Mouse (Mus musculus): ENCODE data around the gene Glrx5.

The Glrx5 gene

DNA sequence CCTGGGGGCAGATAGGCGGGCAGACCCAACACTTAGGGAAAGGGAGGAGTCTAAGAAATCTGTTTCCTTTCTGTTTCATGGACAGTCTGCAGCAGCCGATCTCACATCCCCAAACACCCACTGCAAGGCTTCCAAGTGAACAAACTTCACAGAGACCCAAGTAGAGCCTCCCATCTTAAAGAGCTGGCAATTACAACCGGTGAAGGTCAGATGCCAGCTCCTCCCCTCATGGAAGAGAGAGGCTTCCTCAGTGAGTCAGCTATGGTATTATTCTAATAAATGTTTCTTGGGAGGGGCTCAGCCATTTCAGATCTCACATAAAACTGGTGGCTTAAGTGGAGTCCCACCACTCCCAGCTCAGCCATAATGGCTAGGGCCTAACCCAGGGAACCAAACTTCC, 28.8 kb upstream of the Glrx5 start:
- in situ Hi-C loops (cut with MseI, MboI), result no loop called here

DNA sequence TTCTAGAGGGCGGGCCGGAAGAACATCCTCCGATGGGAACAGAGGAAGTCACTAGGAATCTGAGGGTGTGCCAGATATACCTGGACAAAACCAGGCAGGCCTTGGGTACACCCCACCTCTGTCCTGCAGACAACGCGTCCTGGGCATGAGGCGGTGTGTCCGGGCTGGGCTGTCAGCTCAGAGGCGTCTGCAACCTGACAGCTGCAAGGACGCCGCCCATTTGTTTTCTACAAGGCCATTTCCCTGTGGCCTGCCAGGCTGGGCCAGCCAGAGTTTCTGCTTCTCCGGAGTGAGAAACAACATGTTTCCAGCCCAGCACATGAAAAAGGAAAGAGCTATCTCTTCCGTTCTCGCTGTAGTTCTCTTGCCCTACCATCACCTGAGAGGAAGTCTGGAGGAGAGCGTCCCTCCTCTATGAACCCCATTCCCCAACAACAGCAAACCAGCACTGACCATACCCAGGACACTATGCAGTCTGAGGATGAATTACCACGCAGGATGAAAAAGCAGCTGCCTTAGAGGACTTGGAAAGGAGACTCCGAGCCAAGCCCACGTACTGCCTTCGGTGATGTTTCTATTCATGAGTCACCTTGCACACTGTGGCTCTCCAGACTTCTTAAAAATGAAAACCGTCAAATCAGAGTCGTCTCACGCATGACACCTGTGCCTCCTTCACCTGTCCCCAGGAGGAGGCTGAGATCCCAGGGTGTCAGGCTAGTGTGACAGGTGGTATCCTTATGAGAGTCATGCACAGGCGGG, 27.4 kb upstream of the Glrx5 start:
- in situ Hi-C loops (cut with MseI, MboI), result no loop called here

DNA sequence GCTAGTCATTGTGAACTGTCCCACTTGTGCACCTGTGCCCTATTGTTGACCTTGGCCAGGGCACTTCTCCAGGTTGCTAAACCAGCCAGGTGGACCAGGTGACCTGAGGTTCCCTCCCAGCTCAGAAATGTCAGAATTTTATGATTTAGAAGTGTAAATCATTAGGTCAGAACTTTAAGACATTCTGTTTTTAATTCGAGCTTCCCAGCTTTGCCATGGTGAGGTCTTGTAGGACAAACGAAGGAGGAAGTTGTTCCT, 26.8 kb upstream of the Glrx5 start:
- in situ Hi-C loops (cut with MseI, MboI), result no loop called here

DNA sequence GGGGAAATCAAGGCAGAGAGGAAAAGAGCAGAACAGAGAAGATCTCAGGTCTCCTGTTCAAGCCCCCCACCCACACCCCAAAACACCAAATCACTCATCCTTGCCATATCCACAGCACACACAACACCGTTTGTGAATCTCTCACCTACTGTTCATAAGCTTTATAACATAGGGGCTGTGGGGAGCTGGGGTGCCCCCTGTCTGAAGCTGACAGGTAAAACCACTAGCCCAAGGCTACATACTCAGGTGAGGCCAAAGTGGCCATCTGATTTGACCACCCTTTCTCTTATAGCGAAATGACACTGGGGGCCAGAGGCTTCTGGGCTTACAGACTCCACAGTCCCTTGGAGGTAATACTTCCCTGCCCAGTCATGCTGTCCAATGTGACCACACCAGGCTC, 24.3 kb upstream of the Glrx5 start:
- in situ Hi-C loops (cut with MseI, MboI), result no loop called here

DNA sequence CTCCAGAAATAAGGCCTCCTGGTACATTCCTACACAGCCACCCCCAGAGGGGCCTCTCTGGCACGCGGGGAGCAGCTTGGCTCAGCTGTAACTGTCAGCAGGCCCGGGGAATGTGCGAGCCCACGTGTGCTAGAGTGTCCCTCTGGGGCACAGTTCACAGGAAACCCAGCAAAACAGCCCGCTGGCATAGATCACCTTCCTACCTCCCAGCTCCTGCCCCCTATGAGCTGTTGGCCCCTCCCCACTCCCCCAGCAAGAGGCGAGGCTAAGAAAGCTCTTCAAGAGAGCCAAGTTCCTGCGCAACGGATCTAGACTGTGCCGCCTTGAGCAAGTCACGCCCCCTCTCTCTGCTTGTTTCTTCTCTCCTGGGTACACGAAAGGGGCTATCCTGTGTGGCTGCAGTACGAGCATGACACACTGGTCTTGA, 23.7 kb upstream of the Glrx5 start:
- in situ Hi-C loops (cut with MseI, MboI), result no loop called here

DNA sequence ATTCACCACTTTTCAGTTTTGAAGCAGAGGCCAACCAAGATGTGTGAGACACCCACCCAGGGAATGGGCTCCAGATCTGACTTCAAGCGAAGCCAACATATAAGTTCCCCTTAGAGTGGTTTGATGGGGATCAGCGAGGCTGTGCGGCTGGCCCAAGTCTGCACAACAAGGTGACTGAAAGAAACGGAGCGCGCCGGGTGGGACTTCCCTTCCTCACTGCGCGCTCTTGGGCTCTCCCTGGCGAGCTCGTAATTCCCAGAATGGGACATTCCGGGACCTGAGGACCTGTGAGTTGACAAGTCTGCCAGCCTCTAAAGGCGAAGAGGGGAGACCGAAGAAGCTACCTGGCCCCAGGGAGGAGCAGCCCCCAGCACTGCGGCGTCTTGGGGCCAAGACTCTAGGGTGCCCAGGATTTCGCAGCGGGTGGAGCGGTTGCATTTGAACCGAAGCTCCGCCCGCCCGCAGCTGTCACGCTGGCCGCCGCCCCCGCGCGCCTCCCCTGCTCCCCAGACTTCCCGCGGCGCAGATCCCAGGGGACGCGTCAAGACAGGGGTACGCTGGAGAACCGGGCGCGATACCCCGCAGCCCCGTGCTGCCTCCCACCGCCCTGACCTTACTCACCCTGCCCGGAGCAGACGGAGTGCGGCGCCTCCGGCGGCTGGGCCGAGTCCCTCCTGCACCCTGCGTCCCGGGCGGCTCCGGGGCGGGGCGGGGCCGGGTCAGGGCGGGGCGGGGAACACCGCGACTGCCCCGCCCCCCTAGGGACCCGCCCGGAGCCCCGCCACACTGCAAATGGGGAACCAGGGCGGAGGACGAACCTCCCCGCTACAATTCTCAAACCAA, 22.9 kb upstream of the Glrx5 start, which contains the start of gene Syne3:
Gene Syne3 (minus strand): TSS at position 440 of the 843 bp plus-strand sequence.
- in situ Hi-C loops (cut with MseI, MboI), result no loop called here

DNA sequence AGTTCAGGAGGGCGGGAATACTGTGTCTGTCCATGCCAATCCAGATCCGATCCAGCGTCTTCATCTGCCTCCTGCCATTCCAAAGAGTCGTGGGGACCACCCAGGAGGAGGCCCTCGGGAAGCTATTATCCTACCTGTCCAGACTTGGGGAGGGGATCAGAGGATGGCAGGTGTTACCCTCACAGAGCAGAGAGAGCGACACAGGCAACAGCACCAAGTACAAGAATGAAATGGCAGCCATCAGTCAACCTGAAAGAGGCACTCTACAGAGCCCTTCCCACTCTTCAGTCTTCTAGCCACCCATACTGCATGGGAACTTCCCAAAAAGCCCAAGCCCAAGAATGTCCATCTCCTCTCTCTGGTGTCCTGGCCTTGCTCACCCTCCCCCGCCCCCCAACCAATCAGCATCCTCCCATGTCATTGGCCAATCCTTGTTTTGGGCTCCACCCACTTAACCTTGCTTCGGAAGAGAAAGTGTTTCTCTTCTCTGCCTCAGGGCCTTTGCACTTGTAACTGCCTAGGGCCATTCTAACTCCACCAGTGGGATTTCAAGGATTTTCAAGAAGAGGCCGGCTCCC, 22.2 kb upstream of the Glrx5 start:
- in situ Hi-C loops (cut with MseI, MboI), result no loop called here

DNA sequence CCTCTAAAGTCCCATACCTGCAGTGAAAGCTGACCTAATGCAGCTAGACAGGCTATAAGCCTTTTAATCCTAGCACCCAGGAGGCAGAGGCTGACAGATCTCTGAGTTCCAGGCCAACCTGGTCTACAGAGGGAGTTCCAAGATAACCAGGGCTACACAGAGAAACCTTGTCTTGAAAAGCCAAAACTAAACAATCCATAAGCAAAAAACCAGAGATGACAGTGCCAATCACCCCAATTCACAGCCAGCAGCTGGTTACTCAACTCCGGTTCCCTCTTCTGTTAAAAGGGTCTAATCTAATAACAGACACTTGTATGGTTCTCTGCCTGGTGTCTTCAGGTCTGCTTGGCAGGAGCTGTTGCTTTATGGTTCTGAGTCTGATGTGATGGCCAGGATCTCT, 20.9 kb upstream of the Glrx5 start:
- in situ Hi-C loops (cut with MseI, MboI), result no loop called here

DNA sequence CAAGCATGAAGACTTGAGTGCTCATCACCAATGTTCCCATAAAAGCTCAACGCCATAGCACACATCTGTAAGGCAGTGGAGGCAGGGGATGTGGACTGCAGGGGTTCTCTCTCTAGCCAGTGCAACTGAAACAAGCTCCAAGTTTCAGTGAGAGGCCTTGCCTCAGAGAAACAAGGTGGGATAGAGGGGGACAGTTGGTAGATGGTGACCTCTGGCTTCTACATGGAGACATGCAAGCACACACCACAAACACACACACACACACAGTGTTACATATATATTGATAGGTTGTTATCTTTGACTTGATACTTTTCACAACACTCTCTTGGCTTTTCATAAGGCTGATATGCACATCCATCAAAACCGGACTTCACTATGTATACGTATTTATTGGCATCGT, 20.2 kb upstream of the Glrx5 start:
- in situ Hi-C loops (cut with MseI, MboI), result no loop called here

DNA sequence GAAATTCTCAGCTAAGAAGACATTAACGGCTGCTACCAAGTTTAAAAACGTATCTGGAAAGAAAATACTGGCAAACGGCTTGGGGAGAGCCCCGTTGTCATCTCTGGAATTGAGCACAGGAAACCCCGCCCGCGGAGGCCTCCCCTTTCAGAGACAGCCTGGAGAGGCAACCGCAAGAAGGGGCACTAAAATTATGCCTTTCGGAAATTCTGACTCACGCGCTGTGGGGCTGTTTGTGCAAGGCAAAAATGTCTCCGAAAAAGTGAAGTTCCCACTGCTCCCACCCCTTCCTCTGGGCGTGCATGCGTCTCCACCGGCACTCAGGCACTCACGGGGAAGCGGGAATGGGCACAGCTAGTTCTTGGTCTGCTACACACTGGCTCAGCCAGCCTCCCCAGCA, 19.4 kb upstream of the Glrx5 start:
- in situ Hi-C loops (cut with MseI, MboI), result no loop called here

DNA sequence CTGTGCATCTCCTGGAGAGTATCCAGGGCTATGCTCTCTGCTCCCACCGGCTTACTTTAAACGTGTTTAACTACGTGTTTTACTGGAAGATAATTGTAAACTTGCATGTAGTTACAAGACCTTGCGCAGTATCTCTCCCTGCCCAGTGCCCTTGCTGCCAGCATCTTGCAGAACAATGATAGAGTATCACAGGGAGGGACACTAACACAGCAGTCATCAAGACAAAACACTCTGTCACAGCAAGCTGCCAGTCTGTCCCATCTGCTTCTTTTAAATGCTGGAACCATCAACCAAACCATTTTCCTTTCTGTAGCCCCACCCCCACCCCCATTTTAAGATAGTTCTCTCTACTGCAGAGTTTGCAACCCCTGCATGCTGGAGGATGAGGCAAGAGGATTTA, 16.3 kb upstream of the Glrx5 start:
- in situ Hi-C loops (cut with MseI, MboI), result loop anchor here in 1 of 2 experiments (5.0 kb wide), 1 partner anchor 59 kb away; no protein-coding TSS in a partner anchor

DNA sequence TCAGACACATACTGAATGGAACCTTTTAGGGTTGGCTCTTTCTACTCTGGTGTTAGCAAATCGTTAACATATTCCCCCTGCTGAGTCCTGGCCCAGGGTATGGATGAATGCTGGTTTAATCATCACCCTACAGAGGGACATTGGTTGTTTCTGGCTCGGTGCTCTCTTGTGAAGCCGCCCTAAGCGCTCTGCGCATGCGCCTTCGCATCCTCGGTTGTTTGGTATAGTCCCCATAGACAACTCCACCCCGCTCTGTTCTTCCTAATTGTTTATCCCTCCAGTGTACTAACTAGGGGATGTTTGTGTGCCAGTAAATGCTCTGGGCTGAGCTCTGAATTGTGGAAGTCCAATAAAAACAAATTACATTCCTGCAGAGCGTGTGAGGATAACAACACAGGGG, 15.8 kb upstream of the Glrx5 start:
- in situ Hi-C loops (cut with MseI, MboI), result loop anchor here in 1 of 2 experiments (5.0 kb wide), 1 partner anchor 59 kb away; no protein-coding TSS in a partner anchor

DNA sequence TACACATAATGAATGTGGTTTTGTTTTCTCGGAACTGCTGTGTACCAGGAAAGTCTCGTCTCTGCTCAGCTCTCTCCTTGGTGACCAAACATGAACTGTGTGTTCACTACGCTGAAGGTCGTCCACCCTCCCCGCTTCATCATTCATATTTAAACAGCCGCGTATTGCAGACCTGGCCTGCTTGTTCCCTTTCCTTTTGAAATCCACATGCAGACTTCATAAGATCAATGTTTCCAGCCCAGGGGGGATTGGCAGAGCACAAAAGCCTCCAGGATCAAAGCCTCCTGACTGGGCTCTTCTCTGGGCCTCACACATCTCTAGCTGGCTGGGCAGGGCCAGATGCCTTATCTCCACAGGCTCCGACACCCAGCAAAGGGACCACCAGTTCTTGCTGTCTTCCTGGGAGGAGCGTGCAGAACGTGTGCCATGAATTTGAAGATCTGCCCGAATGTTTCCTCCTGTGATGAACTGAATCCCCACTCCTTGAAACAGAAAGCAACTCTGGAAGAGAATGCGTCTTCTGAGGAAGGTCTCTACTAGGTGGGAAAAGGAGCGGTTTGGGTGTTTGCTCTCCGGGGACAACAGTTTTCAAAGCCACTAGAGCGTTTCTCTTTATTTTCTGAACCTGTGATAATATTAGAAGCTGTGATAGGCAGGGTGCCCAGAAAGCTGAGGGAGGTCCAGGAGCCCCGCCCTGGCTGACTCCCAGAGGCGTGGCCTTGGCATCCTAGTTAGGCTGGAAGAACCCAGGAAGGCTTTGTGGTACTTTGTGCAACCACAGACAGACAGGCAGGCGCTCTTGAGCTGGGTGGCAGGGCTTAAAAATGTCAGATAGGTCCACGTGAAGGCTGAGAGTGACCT, 12.9 kb upstream of the Glrx5 start:
- in situ Hi-C loops (cut with MseI, MboI), result loop anchor here in 1 of 2 experiments (5.0 kb wide), 1 partner anchor 62 kb away; no protein-coding TSS in a partner anchor

DNA sequence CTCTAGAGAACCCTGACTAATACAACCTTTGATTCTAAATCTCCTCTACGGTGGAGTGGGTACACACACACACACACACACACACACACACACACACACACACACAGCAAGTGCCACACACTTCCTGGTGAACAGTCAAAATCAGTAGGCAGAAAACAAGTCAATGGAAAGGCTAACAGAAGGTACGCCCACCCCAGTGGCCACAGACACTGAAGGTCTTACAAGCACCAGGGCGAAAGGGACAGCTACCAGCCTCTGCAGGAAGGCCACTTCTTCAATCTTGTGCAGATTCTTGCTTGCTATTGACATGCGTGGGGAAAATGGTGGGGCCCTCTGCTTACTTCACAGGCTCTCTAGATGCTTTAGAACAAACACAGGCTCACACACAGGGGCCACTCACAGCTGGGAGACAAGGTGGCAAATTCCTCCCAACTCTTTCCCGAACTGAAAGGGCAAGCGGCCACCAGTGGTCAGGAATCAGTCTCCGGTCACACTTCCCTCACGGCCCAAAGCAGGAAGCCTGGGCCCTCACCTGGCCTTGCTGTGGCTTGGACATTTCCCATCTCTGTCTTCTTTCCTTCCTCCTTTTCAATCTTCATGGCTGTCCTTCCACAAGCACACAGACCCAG, 10.9 kb upstream of the Glrx5 start:
- in situ Hi-C loops (cut with MseI, MboI), result no loop called here

DNA sequence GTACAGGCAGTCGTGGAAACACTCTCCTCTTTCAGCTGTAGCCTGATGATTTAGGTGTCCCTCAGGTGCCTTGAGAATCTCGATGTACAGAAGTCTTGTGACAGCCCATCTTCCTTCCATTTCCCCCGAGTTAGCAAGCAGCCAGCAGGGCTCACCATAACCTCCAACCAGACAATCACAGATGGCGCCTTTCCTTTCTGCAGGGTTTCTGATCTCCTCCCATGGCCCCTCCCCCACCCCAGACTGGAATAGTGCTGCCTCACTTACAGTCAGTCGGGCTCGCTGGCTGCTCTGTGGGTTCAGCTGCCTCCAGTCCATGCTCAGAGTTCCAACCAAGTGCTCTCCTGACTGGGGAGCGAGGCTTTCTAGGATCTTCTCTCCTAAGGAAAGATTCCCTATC, 10.3 kb upstream of the Glrx5 start:
- in situ Hi-C loops (cut with MseI, MboI), result no loop called here

DNA sequence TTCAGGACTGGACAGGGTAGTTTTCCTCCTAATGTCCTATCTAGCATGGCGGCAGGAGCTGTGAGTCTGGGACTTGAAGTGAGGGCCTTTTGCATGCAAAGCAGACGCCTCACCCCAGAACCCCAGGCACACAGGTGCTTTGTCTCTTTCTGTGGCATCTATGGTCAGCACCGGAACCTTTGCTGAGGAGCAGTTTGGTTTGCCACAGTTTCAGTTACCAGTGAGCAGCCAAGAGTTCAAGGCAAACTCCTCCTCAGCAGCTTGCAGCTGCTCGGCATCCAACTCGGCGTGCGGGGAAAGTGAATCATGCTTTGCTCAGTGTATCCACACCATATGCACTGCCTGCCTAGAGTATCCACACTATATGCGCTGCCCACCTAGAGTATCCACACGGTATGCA, 9.7 kb upstream of the Glrx5 start:
- in situ Hi-C loops (cut with MseI, MboI), result no loop called here

DNA sequence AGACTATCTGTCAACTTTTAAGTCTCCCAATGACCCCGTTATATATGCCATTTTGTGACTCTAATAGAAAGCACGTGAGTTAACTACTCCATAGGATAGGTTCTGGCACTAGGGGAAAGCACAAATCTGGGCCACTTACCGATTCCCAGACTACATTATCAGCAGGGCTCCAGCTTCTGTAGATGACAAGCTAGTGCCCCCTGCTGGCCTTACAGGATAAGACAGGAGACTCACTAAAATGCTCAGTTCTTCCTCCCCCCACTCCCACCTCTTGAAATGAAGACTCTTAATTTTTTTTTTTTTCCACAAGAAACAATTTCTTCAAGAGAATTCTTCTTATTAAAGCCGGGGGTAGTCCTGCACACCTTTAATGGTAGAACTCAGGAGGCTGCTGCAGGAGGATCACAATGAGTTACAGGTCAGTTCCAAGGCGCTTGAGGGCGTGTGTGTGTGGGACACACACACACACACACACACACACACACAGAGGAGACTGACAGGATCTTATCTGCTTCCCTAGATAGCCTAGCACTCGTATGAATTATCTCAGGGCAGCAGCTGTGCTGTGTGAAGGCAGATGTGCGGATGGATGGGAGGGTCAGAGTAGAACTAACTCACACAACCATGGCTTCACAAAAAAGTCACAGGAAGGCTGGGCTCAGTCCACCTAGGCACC, 7.1 kb upstream of the Glrx5 start:
- in situ Hi-C loops (cut with MseI, MboI), result loop anchor here in 1 of 2 experiments (5.0 kb wide), 1 partner anchor 73 kb away; no protein-coding TSS in a partner anchor

DNA sequence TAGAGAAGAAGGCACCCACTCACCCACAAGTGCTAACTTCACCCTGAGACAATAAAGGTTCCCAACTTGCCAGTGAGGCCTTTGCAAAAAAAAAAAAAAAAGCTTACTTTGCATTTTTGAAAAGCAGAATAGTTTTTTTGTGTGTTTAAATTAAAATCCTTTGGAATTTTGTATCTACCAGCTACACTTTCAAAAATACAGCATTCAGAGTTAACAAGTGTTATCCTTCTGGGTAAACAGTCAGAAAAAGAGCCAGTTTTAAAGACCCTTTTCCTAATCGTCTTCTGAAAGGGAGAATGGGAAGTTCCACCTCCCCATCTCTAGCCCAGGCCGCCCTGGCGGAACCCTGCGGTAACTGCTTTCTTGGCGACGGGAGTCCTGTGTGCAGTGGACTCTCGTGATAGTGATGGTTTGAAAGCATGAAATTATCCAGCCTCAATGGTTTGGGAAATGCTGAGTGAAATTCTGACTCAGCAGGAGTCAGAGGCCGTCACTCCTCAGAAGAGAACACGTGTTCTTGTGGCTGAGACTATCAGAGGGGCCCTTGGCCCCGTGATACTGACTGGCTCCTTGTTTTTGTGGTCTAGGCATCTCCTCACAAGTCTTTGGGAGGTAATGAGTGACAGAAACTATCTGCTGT, 6.4 kb upstream of the Glrx5 start:
- in situ Hi-C loops (cut with MseI, MboI), result loop anchor here in 1 of 2 experiments (5.0 kb wide), 1 partner anchor 74 kb away; no protein-coding TSS in a partner anchor

DNA sequence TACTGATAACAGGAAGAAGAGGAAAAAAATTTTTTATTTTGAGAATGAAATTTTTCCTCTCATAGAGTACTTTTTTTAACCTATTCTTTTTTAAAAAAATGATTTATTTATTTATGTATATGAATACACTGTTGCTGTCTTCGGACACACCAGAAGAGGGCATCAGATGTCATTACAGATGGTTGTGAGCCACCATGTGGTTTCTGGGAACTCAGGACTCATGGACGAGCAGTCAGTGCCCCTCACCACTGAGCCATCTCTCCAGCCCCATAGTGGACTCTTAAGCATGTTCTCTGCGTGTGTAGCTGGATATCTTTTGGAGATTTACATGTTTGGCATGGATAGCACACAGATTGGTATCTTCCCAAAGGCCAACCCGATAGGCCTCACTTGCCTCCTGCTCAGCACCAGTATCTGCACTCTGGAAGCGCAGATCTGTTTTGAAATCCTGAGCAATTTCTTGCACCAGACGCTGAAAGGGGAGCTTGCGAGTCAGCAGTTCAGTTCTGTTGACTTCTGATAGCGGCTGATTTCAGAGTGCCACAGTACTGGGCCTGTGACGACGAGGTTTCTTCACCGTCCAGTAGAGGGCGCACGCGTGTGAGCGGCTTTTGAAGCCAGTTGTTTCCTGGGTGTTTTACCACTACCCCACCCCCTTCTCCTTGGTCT, 5.0 kb upstream of the Glrx5 start:
- in situ Hi-C loops (cut with MseI, MboI), result loop anchor here in 1 of 2 experiments (5.0 kb wide), 1 partner anchor 75 kb away; no protein-coding TSS in a partner anchor
